Mouse (Mus musculus): ENCODE results near the gene Sema3g. TPM values are rescaled to one million over a fixed set of nuclear protein-coding genes. Genes with fewer than 3 reads are reported as not detected.

The Sema3g gene
- polyA plus RNA-seq, 1 experiment from 2014 or later, result 5.7 TPM

GRCm38 (mm10) chr14:31182786-31183290 lies 34.8 kb upstream of the Sema3g start:
- ATAC-seq, result peak; percentile 65
- no peak overlapping the region for H3K9ac ChIP-seq (replicated peaks; ENCODE audit: low read depth)

GRCm38 (mm10) chr14:31183541-31183940 lies 34.1 kb upstream of the Sema3g start:
- Histone ChIP-seq H3K27ac (ENCODE audit: low read length) (no peak overlapping the region), H3K4me1 (ENCODE audit: insufficient read depth, low read depth, low read length) (peaks cover 5% of the 10 kb centered on the region; the same call in 1 of the 2 replicates), H3K9ac (replicated peaks; ENCODE audit: low read depth) (no peak overlapping the region), H3K4me2 (replicated peaks; ENCODE audit: low read depth, low read length) (no peak overlapping the region), H3K4me3 (ENCODE audit: low read depth, low read length) (no peak overlapping the region), H3K36me3 (ENCODE audit: insufficient read depth, low read length) (peaks cover 64% of the 10 kb centered on the region), H3K9me3 (ENCODE audit: low read length) (no peaks in the 10 kb centered on the region), H3K27me3 (replicated peaks; ENCODE audit: insufficient read depth, low read length) (no peaks in the 10 kb centered on the region)
- no peak for DNase-seq (ENCODE audit: low spot score)
- ATAC-seq, result no peak
- no peak for TF ChIP-seq CTCF (IDR thresholded peaks at IDR 0.05)
- TF ChIP-seq EP300 (IDR thresholded peaks at IDR 0.05), result no peak
- WGBS, result 72% methylated on average over 5 of the region's 5 CpGs

More at GRCm38 (mm10) chr14:31182786-31183290, 34.8 kb upstream of the Sema3g start:
- peak; percentile 36 for DNase-seq (ENCODE audit: low spot score)
- no peak overlapping the region for H3K4me3 ChIP-seq (ENCODE audit: low read depth, low read length)
- H3K36me3 ChIP-seq (ENCODE audit: insufficient read depth, low read length), result peaks cover 67% of the 10 kb centered on the region
- no peaks in the 10 kb centered on the region for H3K9me3 ChIP-seq (ENCODE audit: low read length)
- TF ChIP-seq CTCF (IDR thresholded peaks at IDR 0.05) (no peak), EP300 (IDR thresholded peaks at IDR 0.05) (no peak)
- WGBS, result 41% methylated on average over 2 of the region's 2 CpGs
- H3K4me2 ChIP-seq (replicated peaks; ENCODE audit: low read depth, low read length), result no peak overlapping the region
- H3K27me3 ChIP-seq (replicated peaks; ENCODE audit: insufficient read depth, low read length), result no peaks in the 10 kb centered on the region
- H3K27ac ChIP-seq (ENCODE audit: low read length), result peak overlapping the region; percentile 35; the same call in 1 of the 2 replicates
- H3K4me1 ChIP-seq (ENCODE audit: insufficient read depth, low read depth, low read length), result peaks cover 5% of the 10 kb centered on the region; the same call in 1 of the 2 replicates

GRCm38 (mm10) chr14:31184195-31184594 lies 33.5 kb upstream of the Sema3g start:
- TF ChIP-seq CTCF (IDR thresholded peaks at IDR 0.05), result no peak
- ATAC-seq (no peak), DNase-seq (ENCODE audit: low spot score) (no peak)
- peaks cover 8% of the 10 kb centered on the region; the same call in 1 of the 2 replicates for H3K4me1 ChIP-seq (ENCODE audit: insufficient read depth, low read depth, low read length)
- 83% methylated on average over 12 of the region's 12 CpGs for WGBS
- peaks cover 64% of the 10 kb centered on the region for H3K36me3 ChIP-seq (ENCODE audit: insufficient read depth, low read length)
- H3K4me3 ChIP-seq (ENCODE audit: low read depth, low read length), result no peak overlapping the region
- no peak overlapping the region for H3K4me2 ChIP-seq (replicated peaks; ENCODE audit: low read depth, low read length)
- no peak overlapping the region for H3K9ac ChIP-seq (replicated peaks; ENCODE audit: low read depth)
- H3K27me3 ChIP-seq (replicated peaks; ENCODE audit: insufficient read depth, low read length), result no peaks in the 10 kb centered on the region
- no peaks in the 10 kb centered on the region for H3K9me3 ChIP-seq (ENCODE audit: low read length)
- no peak overlapping the region for H3K27ac ChIP-seq (ENCODE audit: low read length)

GRCm38 (mm10) chr14:31186656-31187055 lies 31.0 kb upstream of the Sema3g start:
- no peak overlapping the region for H3K4me2 ChIP-seq (replicated peaks; ENCODE audit: low read depth, low read length)
- WGBS, result 29% methylated on average over 4 of the region's 4 CpGs
- H3K4me1 ChIP-seq (ENCODE audit: insufficient read depth, low read depth, low read length), result peaks cover 13% of the 10 kb centered on the region; the same call in 1 of the 2 replicates
- H3K4me3 ChIP-seq (ENCODE audit: low read depth, low read length), result no peak overlapping the region
- no peak overlapping the region for H3K9ac ChIP-seq (replicated peaks; ENCODE audit: low read depth)
- peak; percentile 68 for DNase-seq (ENCODE audit: low spot score)
- ATAC-seq, result no peak
- TF ChIP-seq EP300 (IDR thresholded peaks at IDR 0.05) (no peak), CTCF (IDR thresholded peaks at IDR 0.05) (no peak)
- H3K9me3 ChIP-seq (ENCODE audit: low read length), result no peaks in the 10 kb centered on the region
- peaks cover 70% of the 10 kb centered on the region for H3K36me3 ChIP-seq (ENCODE audit: insufficient read depth, low read length)
- no peak overlapping the region for H3K27ac ChIP-seq (ENCODE audit: low read length)
- no peaks in the 10 kb centered on the region for H3K27me3 ChIP-seq (replicated peaks; ENCODE audit: insufficient read depth, low read length)

- DNase-seq (ENCODE audit: low spot score) (peak; percentile 96), ATAC-seq (peak; percentile 90)
- Histone ChIP-seq H3K9me3 (ENCODE audit: low read length) (no peaks in the 10 kb centered on the region), H3K36me3 (ENCODE audit: insufficient read depth, low read length) (peaks cover 61% of the 10 kb centered on the region), H3K27me3 (replicated peaks; ENCODE audit: insufficient read depth, low read length) (no peaks in the 10 kb centered on the region), H3K4me1 (ENCODE audit: insufficient read depth, low read depth, low read length) (peaks cover 8% of the 10 kb centered on the region; the same call in 1 of the 2 replicates), H3K27ac (ENCODE audit: low read length) (peak overlapping the region; percentile 77), H3K4me3 (ENCODE audit: low read depth, low read length) (no peak overlapping the region), H3K4me2 (replicated peaks; ENCODE audit: low read depth, low read length) (no peak overlapping the region), H3K9ac (replicated peaks; ENCODE audit: low read depth) (no peak overlapping the region)
- 34% methylated on average over 6 of the region's 6 CpGs for WGBS
- TF ChIP-seq CTCF (IDR thresholded peaks at IDR 0.05) (no peak), EP300 (IDR thresholded peaks at IDR 0.05) (peak; percentile 87)
Measured at GRCm38 (mm10) chr14:31188771-31189181, 28.9 kb upstream of the Sema3g start.

- no peaks in the 10 kb centered on the region for H3K9me3 ChIP-seq (ENCODE audit: low read length)
- WGBS, result 86% methylated on average over 3 of the region's 3 CpGs
Measured at GRCm38 (mm10) chr14:31189348-31189747, 28.3 kb upstream of the Sema3g start.

More at GRCm38 (mm10) chr14:31189348-31189747, 28.3 kb upstream of the Sema3g start:
- Histone ChIP-seq H3K4me2 (replicated peaks; ENCODE audit: low read depth, low read length) (no peak overlapping the region), H3K9ac (replicated peaks; ENCODE audit: low read depth) (0 out of 2 replicates have a peak overlapping the region, but pooled peaks have one; percentile 5), H3K4me1 (ENCODE audit: insufficient read depth, low read depth, low read length) (peaks cover 8% of the 10 kb centered on the region; the same call in 1 of the 2 replicates), H3K27me3 (replicated peaks; ENCODE audit: insufficient read depth, low read length) (no peaks in the 10 kb centered on the region), H3K36me3 (ENCODE audit: insufficient read depth, low read length) (peaks cover 56% of the 10 kb centered on the region), H3K4me3 (ENCODE audit: low read depth, low read length) (no peak overlapping the region), H3K27ac (ENCODE audit: low read length) (peak overlapping the region; percentile 77)
- DNase-seq (ENCODE audit: low spot score), result no peak
- ATAC-seq, result no peak
- TF ChIP-seq CTCF (IDR thresholded peaks at IDR 0.05) (no peak), EP300 (IDR thresholded peaks at IDR 0.05) (no peak)
